Mouse (Mus musculus): ENCODE data around the gene Uchl3. TPM values are rescaled to one million over a fixed set of nuclear protein-coding genes. Genes with fewer than 3 reads are reported as not detected.

Uchl3 gene
- polyA plus RNA-seq, 1 experiment from 2014 or later, result 200 TPM

- no peak overlapping the region for H3K27ac ChIP-seq
- peaks cover 33% of the 10 kb centered on the region for H3K36me3 ChIP-seq (replicated peaks)
- 92% methylated on average over 2 of the region's 2 CpGs for WGBS
- no peaks in the 10 kb centered on the region for H3K27me3 ChIP-seq (ENCODE audit: poor library complexity, severe bottlenecking)
- no peaks in the 10 kb centered on the region for H3K4me1 ChIP-seq
- DNase-seq (ENCODE audit: extremely low spot score, low spot score), result no peak
- H3K9me3 ChIP-seq, result no peaks in the 10 kb centered on the region
- H3K4me3 ChIP-seq, result no peak overlapping the region
Measured at GRCm38 (mm10) chr14:101688406-101688805, 34.6 kb downstream of the Uchl3 start.

- no peak for DNase-seq (ENCODE audit: extremely low spot score, low spot score)
- no peak overlapping the region for H3K27ac ChIP-seq
- H3K36me3 ChIP-seq (replicated peaks), result no peaks in the 10 kb centered on the region
- no peak overlapping the region for H3K4me3 ChIP-seq
- H3K27me3 ChIP-seq (ENCODE audit: poor library complexity, severe bottlenecking), result no peaks in the 10 kb centered on the region
- WGBS, result 85% methylated on average over 4 of the region's 4 CpGs
- no peaks in the 10 kb centered on the region for H3K4me1 ChIP-seq
- no peaks in the 10 kb centered on the region for H3K9me3 ChIP-seq
Measured at GRCm38 (mm10) chr14:101704479-101704878, 50.7 kb downstream of the Uchl3 start.

GRCm38 (mm10) chr14:101707088-101707487, 53.3 kb downstream of the Uchl3 start:
- no peak overlapping the region for H3K4me3 ChIP-seq
- 92% methylated on average over 5 of the region's 5 CpGs for WGBS
- H3K27me3 ChIP-seq (ENCODE audit: poor library complexity, severe bottlenecking), result no peaks in the 10 kb centered on the region
- no peaks in the 10 kb centered on the region for H3K4me1 ChIP-seq
- H3K27ac ChIP-seq, result no peak overlapping the region
- no peaks in the 10 kb centered on the region for H3K9me3 ChIP-seq
- no peak for DNase-seq (ENCODE audit: extremely low spot score, low spot score)
- no peaks in the 10 kb centered on the region for H3K36me3 ChIP-seq (replicated peaks)

DNA sequence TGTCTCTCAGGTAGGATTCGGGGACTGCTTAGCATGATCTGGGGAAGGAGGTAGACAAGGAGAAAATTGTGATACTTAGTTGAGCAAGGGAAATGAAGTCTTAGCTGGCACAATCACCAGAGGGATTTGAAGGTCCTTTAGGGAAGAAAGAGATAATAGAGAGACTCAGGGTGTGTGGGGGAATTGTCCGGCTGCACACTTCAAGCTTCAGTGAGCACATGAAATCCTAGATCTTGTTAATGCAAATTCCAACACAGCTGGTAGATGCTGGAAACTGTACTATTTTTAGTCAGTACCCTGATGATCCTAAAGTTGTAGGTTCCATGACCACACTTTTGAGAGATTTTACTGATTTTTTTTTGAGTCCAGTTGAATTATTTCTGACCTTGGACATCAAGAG, 60.6 kb downstream of the Uchl3 start:
- DNase-seq (ENCODE audit: extremely low spot score, low spot score), result no peak
- no peaks in the 10 kb centered on the region for H3K9me3 ChIP-seq
- 0 out of 2 replicates have a peak, but pooled peaks cover 3% of the 10 kb centered on the region for H3K4me1 ChIP-seq
- WGBS, result 75% methylated on average over 2 of the region's 2 CpGs
- H3K27me3 ChIP-seq (ENCODE audit: poor library complexity, severe bottlenecking), result no peaks in the 10 kb centered on the region
- H3K36me3 ChIP-seq (replicated peaks), result no peaks in the 10 kb centered on the region
- H3K4me3 ChIP-seq, result no peak overlapping the region
- no peak overlapping the region for H3K27ac ChIP-seq

- H3K9me3 ChIP-seq, result no peaks in the 10 kb centered on the region
Measured at GRCm38 (mm10) chr14:101729237-101729971, 75.6 kb downstream of the Uchl3 start, which contains the start of the genes Gm9922 and Lmo7. Gm9922 (minus strand) TSS chr14:101729814. Lmo7 (plus strand) TSS chr14:101729957.

GRCm38 (mm10) chr14:101729972-101730692, 76.4 kb downstream of the Uchl3 start:
- H3K36me3 ChIP-seq (replicated peaks), result no peaks in the 10 kb centered on the region
- peak overlapping the region; percentile 77 for H3K27ac ChIP-seq
- H3K4me1 ChIP-seq, result peaks cover 24% of the 10 kb centered on the region
- peaks cover 56% of the 10 kb centered on the region for H3K27me3 ChIP-seq (ENCODE audit: poor library complexity, severe bottlenecking)
- DNase-seq (ENCODE audit: extremely low spot score, low spot score), result no peak
- WGBS, result under 1% methylated on average over 28 of the region's 28 CpGs
- H3K4me3 ChIP-seq, result peak overlapping the region; percentile 78
- no peaks in the 10 kb centered on the region for H3K9me3 ChIP-seq

More at GRCm38 (mm10) chr14:101729237-101729971, 75.6 kb downstream of the Uchl3 start, which contains the start of the genes Gm9922 and Lmo7:
- H3K4me3 ChIP-seq, result peak within 1 kb of the TSS; percentile 78
- peak within 1 kb of the TSS; percentile 77 for H3K27ac ChIP-seq
- peaks cover 24% of the 10 kb centered on the region for H3K4me1 ChIP-seq
- peak; percentile 64 for DNase-seq (ENCODE audit: extremely low spot score, low spot score)
- peaks cover 56% of the 10 kb centered on the region for H3K27me3 ChIP-seq (ENCODE audit: poor library complexity, severe bottlenecking)
- no peaks in the 10 kb centered on the region for H3K36me3 ChIP-seq (replicated peaks)
- WGBS, result under 1% methylated on average over 51 of the region's 51 CpGs

- Histone ChIP-seq H3K4me3 (no peak overlapping the region), H3K4me1 (peaks cover 24% of the 10 kb centered on the region), H3K27me3 (ENCODE audit: poor library complexity, severe bottlenecking) (peaks cover 40% of the 10 kb centered on the region), H3K9me3 (no peaks in the 10 kb centered on the region), H3K36me3 (replicated peaks) (no peaks in the 10 kb centered on the region), H3K27ac (no peak overlapping the region)
- WGBS, result 29% methylated on average over 10 of the region's 10 CpGs
- DNase-seq (ENCODE audit: extremely low spot score, low spot score), result no peak
Measured at GRCm38 (mm10) chr14:101733542-101734303, 80.0 kb downstream of the Uchl3 start.

DNA sequence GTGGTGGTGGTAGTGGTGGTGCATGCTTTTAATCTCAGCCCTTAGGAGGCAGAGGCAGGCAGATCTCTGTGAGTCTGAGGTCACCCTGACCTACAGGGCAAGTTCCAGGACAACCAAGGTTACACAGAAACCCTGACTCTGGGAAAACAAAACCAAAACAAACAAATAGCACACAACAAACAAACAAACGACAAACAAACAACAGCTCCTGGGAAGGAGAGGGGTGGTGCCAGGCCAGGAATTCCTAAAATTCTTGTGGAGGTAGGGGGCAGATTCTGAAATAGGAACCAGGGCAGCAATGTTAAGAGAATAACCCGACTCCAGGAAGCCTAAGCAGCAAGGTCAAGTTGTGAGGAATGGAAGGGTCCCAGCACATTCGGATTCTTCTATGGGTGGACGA, 83.7 kb downstream of the Uchl3 start:
- H3K4me3 ChIP-seq, result no peak overlapping the region
- WGBS, result 86% methylated on average over 4 of the region's 4 CpGs
- no peaks in the 10 kb centered on the region for H3K36me3 ChIP-seq (replicated peaks)
- DNase-seq (ENCODE audit: extremely low spot score, low spot score), result no peak
- 0 out of 2 replicates have a peak, but pooled peaks cover 3% of the 10 kb centered on the region for H3K27me3 ChIP-seq (ENCODE audit: poor library complexity, severe bottlenecking)
- H3K4me1 ChIP-seq, result peaks cover 6% of the 10 kb centered on the region; the same call in 1 of the 2 replicates
- no peaks in the 10 kb centered on the region for H3K9me3 ChIP-seq
- no peak overlapping the region for H3K27ac ChIP-seq

Other genes with a start within 250 kb of the Uchl3 start
- gene Tbc1d4, start 44.8 kb upstream of the Uchl3 start, polyA plus RNA-seq (2016; fragmentation: Nextera tagmentation; extraction: Ambion mirVana), result 5.7 and 5.8 TPM in 2 replicates
- 109 TPM in 2 replicates for gene Commd6, start 13.3 kb upstream of the Uchl3 start, polyA plus RNA-seq (2016; fragmentation: Nextera tagmentation; extraction: Ambion mirVana)
- 0.97 TPM in 1 of 2 replicates, not detected in the other for gene Gm9922, start 75.8 kb downstream of the Uchl3 start, polyA plus RNA-seq (2016; fragmentation: Nextera tagmentation; extraction: Ambion mirVana)
- 1.7 TPM in 2 replicates for gene Lmo7, start 76.0 kb downstream of the Uchl3 start, polyA plus RNA-seq (2016; fragmentation: Nextera tagmentation; extraction: Ambion mirVana)

All from forebrain, embryonic 10.5 days (tissue).